Mouse (Mus musculus) ovary, adult 2 months (tissue): Measurements from ENCODE around the gene Rtn4rl1. TPM values are rescaled to one million over a fixed set of nuclear protein-coding genes. Genes with fewer than 3 reads are reported as not detected.

ENCODE experiments used
- polyA plus RNA-seq: library from polyadenylated mRNA; depleted of rRNA; stranded (reverse); fragments of >200 nt; gene quantifications from 2 replicates; pipeline ENCODE4 v1.2.3, GENCODE M21; 2012; rRNA removed

Rtn4rl1 gene
- polyA plus RNA-seq: 21.0 and 21.6 TPM in 2 replicates

DNA sequence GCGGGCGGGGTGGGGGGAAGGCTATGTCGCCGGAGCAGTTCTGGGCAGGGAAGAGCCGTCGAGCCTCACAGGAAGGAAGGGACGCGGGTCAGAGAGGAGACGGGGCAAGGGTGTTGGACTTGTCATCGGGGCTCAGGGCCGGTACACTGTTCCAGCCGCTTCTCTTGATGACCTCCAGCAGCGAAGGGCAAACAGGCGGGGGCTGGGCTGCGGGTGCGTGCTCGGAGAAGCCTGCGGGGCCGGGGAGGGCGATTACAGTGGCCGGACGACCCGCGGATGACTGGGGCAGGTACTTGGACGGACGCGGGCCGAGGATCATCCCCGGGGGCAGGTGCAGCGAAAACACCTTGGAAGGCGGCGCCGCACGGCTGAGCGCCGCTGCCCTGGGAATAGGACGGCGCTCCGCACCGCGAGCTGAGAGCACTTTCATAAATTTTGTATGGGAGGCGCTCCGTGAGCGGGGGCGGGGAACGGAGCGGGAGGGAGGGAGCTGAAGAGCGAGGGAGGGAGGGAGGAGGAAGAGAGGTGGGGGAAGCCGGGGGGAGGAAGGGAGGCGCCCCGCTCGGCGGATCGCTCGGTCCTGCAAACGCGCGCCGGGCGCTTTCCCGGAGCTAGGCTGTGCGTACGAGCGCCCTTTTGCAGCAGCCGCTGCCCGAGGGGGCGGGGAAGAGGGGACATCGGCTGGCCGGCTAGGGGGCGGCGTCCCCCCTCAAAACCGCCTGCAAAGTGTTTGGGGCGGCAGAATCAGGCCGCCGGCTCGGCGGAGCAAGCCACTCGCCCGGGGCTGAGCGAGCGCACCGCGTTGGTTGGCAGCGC is at the start of gene Rtn4rl1:
Gene Rtn4rl1 (plus strand): TSS at position 528 of the 816 bp plus-strand sequence.

DNA sequence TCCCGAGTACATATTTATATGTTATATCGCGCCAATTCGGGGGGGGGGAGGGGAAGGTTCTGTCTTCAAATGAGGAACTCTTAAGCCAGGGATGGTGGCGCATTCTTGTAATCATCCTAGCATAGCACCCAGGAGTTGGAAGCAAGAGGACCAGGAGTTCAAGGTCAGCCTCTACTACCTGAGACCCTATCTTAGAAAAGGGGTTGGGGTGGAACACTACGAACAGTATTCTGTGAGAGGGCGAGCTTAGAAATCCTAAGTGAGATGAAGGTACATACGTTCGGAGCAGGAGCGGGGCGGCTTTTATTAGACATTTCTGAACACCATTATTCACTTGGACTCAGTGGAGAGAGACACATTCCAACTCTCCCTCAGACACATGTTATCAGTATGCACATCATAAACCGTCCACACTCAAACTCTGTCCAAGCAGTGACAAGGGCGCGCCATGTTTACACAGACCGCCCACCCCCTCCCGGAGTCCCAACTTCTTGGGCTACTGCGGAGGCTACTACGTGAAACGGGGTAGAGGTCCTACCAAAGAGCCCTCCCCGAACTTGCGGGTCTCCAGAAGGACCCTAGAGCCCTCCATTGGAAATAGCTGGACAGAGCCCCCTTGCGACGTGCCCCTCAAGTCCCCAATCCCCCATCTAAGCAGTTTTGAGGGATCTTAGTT is 24.0 kb upstream of the Rtn4rl1 start, which contains the start of gene Hic1:
Gene Hic1 (minus strand): TSS at position 115 of the 676 bp plus-strand sequence.

DNA sequence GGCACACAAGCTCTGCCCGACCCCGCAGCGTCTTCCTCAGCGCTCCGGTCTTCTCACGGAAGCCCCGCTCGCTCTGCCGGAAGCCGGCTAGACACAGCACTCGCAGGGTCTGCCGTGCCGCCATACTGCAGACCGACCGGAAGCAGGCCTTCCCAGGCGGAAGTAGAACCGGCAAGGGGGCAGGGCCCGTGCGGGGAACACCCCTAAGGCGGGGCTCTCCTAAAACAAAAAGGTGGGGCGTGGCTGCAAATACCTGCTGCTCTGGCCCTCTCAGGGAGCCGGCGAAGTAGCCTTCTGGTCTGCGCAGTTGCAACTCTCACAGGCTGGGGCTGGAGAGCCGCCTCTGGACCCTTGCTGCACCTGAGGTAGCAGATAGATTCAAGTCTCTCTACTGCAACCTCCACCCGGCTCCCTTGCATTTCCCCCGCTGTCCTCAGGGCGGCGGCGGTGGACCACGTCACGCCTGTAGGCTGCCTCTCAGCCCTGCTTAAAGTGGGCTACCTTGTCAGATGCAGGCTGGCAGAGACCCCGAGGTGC is 14.8 kb upstream of the Rtn4rl1 start, which contains the start of gene Ovca2:
Gene Ovca2 (minus strand): TSS at position 164 of the 537 bp plus-strand sequence.

DNA sequence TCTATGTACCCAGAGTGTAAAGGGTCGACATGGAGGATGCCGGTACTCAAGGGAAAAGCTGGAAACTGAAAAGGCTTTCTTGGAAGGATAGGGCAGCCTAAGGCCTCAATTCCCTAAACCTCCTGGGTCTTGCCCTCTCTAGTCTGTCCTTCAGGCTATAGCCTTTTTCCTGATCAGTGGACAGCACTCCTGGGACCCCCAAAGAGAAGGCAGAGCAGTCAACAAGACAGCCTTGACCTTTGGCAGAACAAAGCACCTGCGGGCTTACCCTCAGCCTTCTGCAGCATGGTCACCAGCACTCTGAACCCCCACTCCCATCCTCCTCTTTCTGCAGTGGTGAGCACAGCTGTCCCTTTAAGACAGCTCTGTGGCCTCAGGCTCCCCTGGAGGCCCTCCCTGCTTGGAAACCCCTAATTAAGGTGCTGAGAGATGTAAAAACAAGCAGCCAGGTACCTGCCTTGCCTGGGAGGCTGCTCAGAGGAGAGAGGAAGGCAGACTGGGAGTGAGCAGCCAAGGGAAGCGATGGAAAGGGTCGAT is 2.6 kb upstream of the Rtn4rl1 start, which contains the start of gene Dph1:
Gene Dph1 (minus strand): TSS at position 337 of the 537 bp plus-strand sequence.

Other genes with a start within 250 kb of the Rtn4rl1 start
- gene Hic1, start 24.3 kb upstream of the Rtn4rl1 start, polyA plus RNA-seq: 76.1 and 102 TPM in 2 replicates
- 12.9 and 16.5 TPM in 2 replicates for gene Ovca2, start 14.9 kb upstream of the Rtn4rl1 start, polyA plus RNA-seq
- 63.7 and 64.0 TPM in 2 replicates for gene Dph1, start 2.5 kb upstream of the Rtn4rl1 start, polyA plus RNA-seq
- gene Rpa1, start 154.5 kb downstream of the Rtn4rl1 start, polyA plus RNA-seq: 23.3 and 26.9 TPM in 2 replicates
- 5.8 and 6.2 TPM in 2 replicates for gene Smyd4, start 154.7 kb downstream of the Rtn4rl1 start, polyA plus RNA-seq
- 367 and 447 TPM in 2 replicates for gene Serpinf1, start 228.9 kb downstream of the Rtn4rl1 start, polyA plus RNA-seq
- 0.95 and 1.9 TPM in 2 replicates for gene Serpinf2, start 245.8 kb downstream of the Rtn4rl1 start, polyA plus RNA-seq